Mouse (Mus musculus) liver, adult 2 months (tissue): ENCODE results near the gene Cask.

ENCODE experiments used
- CTCF ChIP-seq: fragments of 200-500 bp; IDR thresholded peaks from 2 replicates; pipeline ENCODE4 v1.5.1; 2011; ENCODE audit warnings: low read depth, low read length, control low read depth
- POLR2A ChIP-seq: fragments of 200-500 bp; IDR thresholded peaks from 2 replicates; pipeline ENCODE4 v1.6.1; 2011; ENCODE audit warnings: low read length, control low read depth; ENCODE audit not compliant: insufficient read depth; ENCODE audit errors: extremely low read depth

DNA sequence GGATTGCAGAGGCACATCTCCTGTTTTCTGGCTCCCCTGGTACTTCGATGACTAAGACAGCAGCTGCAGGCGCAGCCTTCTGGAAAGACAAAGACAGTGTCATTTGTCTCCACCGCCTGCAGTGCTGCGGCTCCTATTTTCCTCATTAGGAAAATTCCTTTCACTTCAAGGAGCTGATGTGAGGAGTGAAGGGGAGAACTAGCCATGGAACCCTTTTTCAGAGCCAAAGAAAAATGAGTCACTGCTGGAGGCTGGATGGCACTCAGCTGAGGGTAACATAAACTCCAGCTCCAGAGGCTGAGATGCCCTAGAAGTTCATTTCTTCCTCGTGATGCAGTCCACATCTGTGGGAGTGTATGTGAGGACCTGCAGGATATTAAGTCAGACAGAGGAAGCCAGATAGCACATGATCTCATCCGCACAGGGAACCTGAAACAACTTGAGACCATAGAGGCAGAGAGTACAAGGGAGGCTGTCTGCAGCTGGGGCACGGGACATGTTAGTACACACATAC, 348.2 kb downstream of the Cask start:
- TF ChIP-seq CTCF = no peak
- no peak for TF ChIP-seq POLR2A
